Mouse (Mus musculus): ENCODE data around the gene Hs2st1. TPM values are rescaled to one million over a fixed set of nuclear protein-coding genes. Genes with fewer than 3 reads are reported as not detected.

Hs2st1 gene
- total and polyA plus RNA-seq, 3 experiments, result 13.6 to 16.1 TPM; not detected in 1

- H3K27me3 ChIP-seq (ENCODE audit: control insufficient read depth in 1 of 2, insufficient read depth in 2 of 2, low read length in 2 of 2), result no peaks in the 10 kb centered on the region
- H3K9ac ChIP-seq (ENCODE audit: control insufficient read depth, low read depth, low read length, poor library complexity, severe bottlenecking), result no peak overlapping the region
- no peaks in the 10 kb centered on the region for H3K4me1 ChIP-seq (ENCODE audit: control insufficient read depth in 1 of 2, insufficient read depth in 2 of 2, low read length in 2 of 2)
- no peaks in the 10 kb centered on the region for H3K9me3 ChIP-seq (replicated peaks; ENCODE audit: insufficient read depth, low read length)
- peak; percentile 17 for DNase-seq (ENCODE audit: low read depth, low spot score)
- H3K4me3 ChIP-seq (ENCODE audit: control insufficient read depth in 1 of 2, insufficient read depth in 1 of 2, low read depth in 2 of 2, low read length in 2 of 2), result no peak overlapping the region
- TF ChIP-seq NRF1 (IDR thresholded peaks at IDR 0.05; ENCODE audit: insufficient read depth, low read depth, low read length, poor library complexity, severe bottlenecking) (no peak), GATA1 (IDR thresholded peaks at IDR 0.05; ENCODE audit: low read depth, low read length) (peak; percentile 15; the same call in 1 of the 2 replicates)
- no peak overlapping the region for H3K27ac ChIP-seq (ENCODE audit: control insufficient read depth, low read depth, low read length)
- no peaks in the 10 kb centered on the region for H3K79me2 ChIP-seq (ENCODE audit: control insufficient read depth, insufficient read depth, low read length, poor library complexity)
- H3K36me3 ChIP-seq (ENCODE audit: control insufficient read depth in 1 of 2, insufficient read depth in 2 of 2, low read length in 2 of 2), result no peaks in the 10 kb centered on the region
These were observed 141.2 kb downstream of the Hs2st1 start for GRCm38 (mm10) chr3:144428514-144429431.

GRCm38 (mm10) chr3:144425041-144425448 lies 144.9 kb downstream of the Hs2st1 start:
- no peaks in the 10 kb centered on the region for H3K36me3 ChIP-seq (ENCODE audit: control insufficient read depth in 1 of 2, insufficient read depth in 2 of 2, low read length in 2 of 2)
- DNase-seq (ENCODE audit: low read depth, low spot score), result peak; percentile 27
- H3K9me3 ChIP-seq (replicated peaks; ENCODE audit: insufficient read depth, low read length), result no peaks in the 10 kb centered on the region
- no peak overlapping the region for H3K4me3 ChIP-seq (ENCODE audit: control insufficient read depth in 1 of 2, insufficient read depth in 1 of 2, low read depth in 2 of 2, low read length in 2 of 2)
- no peaks in the 10 kb centered on the region for H3K4me1 ChIP-seq (ENCODE audit: control insufficient read depth in 1 of 2, insufficient read depth in 2 of 2, low read length in 2 of 2)
- H3K27ac ChIP-seq (ENCODE audit: control insufficient read depth, low read depth, low read length), result no peak overlapping the region
- no peaks in the 10 kb centered on the region for H3K79me2 ChIP-seq (ENCODE audit: control insufficient read depth, insufficient read depth, low read length, poor library complexity)
- TF ChIP-seq CTCF (IDR thresholded peaks at IDR 0.05 in 2 of 3, conservative IDR thresholded peaks at IDR 0.05 in 1 of 3; ENCODE audit: control insufficient read depth in 1 of 3, insufficient read depth in 1 of 3, low read depth in 2 of 3, low read length in 3 of 3, poor library complexity in 1 of 3, severe bottlenecking in 1 of 3) (no peak), ZNF384 (IDR thresholded peaks at IDR 0.05; ENCODE audit: low read depth, low read length) (no peak), SIN3A (IDR thresholded peaks at IDR 0.05; ENCODE audit: low read length) (no peak), ZKSCAN1 (IDR thresholded peaks at IDR 0.05; ENCODE audit: low read depth, low read length) (no peak), HCFC1 (IDR thresholded peaks at IDR 0.05; ENCODE audit: low read depth, low read length) (no peak), GATA1 (IDR thresholded peaks at IDR 0.05; ENCODE audit: low read depth, low read length) (no peak), TCF12 (IDR thresholded peaks at IDR 0.05; ENCODE audit: low read depth, low read length) (no peak), MAFK (IDR thresholded peaks at IDR 0.05; ENCODE audit: borderline replicate concordance, low read depth, low read length) (no peak), ZC3H11A (IDR thresholded peaks at IDR 0.05; ENCODE audit: low read depth, low read length) (no peak), MYB (IDR thresholded peaks at IDR 0.05; ENCODE audit: low read depth, low read length) (no peak), USF2 (IDR thresholded peaks at IDR 0.05; ENCODE audit: borderline replicate concordance in 1 of 2, insufficient read depth in 1 of 2, low read depth in 1 of 2, low read length in 2 of 2) (no peak)
- no peak overlapping the region for H3K9ac ChIP-seq (ENCODE audit: control insufficient read depth, low read depth, low read length, poor library complexity, severe bottlenecking)
- no peaks in the 10 kb centered on the region for H3K27me3 ChIP-seq (ENCODE audit: control insufficient read depth in 1 of 2, insufficient read depth in 2 of 2, low read length in 2 of 2)

Measured in MEL (cell line).